Mouse (Mus musculus) B cell, adult 62 days (primary cell): ENCODE data around the gene Smap1. TPM values are rescaled to one million over a fixed set of nuclear protein-coding genes. Genes with fewer than 3 reads are reported as not detected.

ENCODE experiments used
- total RNA-seq: library from RNA; stranded (reverse); gene quantifications from 4 replicates; pipeline ENCODE4 v1.2.4, GENCODE M21; 2023

The Smap1 gene
- total RNA-seq: 52.7 to 62.0 TPM (median 56.9 TPM) in 4 replicates

DNA sequence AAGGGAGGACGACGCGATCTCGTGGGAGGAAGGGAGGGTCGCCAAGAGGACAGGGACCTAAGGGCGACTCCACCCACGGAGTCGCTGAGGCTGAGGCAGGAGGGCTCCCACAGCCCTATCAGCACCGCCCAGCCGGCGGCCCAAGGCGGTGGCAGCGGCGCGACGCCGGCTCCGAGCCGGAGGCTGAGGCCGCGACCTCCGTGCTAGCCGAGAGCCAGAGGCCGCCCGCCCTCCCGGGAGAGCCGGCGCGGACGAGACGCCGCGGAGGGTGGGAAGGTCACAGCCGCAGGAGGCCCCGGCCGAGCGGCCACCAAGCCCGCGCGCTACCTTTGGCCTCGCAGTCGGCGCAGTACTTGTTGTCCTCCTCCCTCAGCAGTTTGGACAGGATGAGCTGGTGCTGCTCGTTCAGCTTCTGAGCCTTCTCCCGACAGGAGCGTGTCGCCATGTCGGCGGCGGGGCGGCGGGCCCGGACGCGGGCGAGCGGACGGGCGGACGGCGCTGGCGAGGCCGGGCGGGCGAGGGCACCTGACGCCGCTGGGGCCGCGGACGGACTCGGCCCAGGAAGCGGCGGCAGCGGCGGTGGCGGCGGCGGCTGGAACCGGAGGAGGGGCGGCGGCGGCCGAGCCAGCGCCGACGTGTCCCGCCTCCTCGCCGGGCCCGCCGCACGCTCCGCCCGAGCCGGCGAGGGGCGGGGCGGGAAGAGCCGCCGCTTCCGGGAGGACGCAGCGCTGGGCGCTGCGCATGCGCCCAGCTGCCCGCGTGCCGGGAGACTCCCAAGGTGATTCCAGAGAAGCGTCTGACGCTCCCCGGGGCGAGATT, at the start of gene Smap1:
Gene Smap1, minus strand, starts transcription at position 607 of the 819 bp plus-strand sequence.

Other genes starting within 250 kb of the Smap1 start
- gene B3gat2, start 160.6 kb downstream of the Smap1 start, total RNA-seq: not detected in 4 replicates
- 17.6 to 28.9 TPM (median 20.4 TPM) in 4 replicates for gene Sdhaf4, start 83.3 kb upstream of the Smap1 start, total RNA-seq
- 0.91 to 3.5 TPM (median 1.1 TPM) in 4 replicates for gene Fam135a, start 178.0 kb upstream of the Smap1 start, total RNA-seq